Mouse (Mus musculus) layer of hippocampus, postnatal 36 days (tissue): ENCODE data around the gene Pthlh. TPM values are rescaled to one million over a fixed set of nuclear protein-coding genes. Genes with fewer than 3 reads are reported as not detected.
A peak's percentile ranks its signal among the peaks of the same experiment; 100 is the strongest.
"Not testable (repeated sequence)": the region's sequence is repeated elsewhere in the genome, so short reads cannot be mapped to it uniquely, and the experiment has no call there.

Experiments used
- DNase-seq, 2 experiments: peaks; one replicate each; pipeline ENCODE4 v3.0.0; 2022
- total RNA-seq, 2 experiments: library from RNA; stranded (reverse); gene quantifications; 2 replicates each; pipeline ENCODE4 v1.2.3; 2021

Gene Pthlh
- 1 to 10 TPM; 2.7 TPM for total RNA-seq

DNA sequence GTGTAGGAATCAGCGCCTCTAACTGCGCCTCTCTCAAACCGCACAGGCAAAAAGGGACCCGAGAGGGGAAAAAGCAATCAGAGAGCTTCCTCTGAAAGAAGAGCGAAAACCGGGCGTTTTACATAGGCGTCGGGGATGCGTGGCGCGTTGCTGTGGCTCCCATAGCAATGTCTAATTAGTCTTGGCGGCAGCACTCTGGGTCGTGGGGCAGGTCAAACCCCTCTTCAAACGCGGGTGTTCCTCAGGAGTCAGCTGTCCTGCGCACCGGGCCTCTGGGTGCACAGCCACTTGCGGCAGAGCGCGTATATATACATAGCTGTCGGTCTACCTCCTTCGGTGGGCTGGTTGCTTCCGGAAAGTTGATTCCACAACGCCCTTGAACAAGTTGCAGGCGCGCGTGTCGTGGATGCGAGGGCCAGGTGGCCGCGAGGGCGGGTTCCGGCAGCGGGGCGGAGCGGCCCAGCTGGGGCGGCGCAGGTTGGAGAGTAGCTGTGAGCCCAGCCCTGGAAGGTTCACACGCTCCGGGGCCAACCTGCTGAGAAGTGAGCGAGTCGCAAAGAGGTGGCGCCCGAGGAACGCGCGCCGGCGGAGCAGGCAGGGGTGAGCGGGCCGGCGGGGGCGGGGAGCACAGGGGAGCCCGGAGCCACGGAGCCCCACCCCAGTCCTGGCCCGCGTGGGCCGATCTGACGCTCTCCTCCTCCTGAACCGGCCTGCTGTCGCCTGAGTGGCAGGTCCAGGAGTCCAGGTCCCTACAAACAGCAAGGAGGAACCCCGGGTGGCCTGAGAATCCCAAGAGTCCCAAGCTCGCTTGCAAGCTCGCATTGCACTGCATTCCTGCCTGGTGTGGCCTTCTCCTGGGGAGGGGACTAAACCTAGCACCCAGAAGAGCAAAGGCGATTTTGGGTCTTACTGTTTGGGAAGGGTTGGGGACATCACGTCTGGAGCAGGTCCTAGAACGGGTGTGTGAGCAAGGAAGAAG is at the start of gene Pthlh:
Gene Pthlh, minus strand, starts transcription at position 597 of the 979 bp plus-strand sequence.
- DNase-seq = peak; percentile 26 to 31

DNA sequence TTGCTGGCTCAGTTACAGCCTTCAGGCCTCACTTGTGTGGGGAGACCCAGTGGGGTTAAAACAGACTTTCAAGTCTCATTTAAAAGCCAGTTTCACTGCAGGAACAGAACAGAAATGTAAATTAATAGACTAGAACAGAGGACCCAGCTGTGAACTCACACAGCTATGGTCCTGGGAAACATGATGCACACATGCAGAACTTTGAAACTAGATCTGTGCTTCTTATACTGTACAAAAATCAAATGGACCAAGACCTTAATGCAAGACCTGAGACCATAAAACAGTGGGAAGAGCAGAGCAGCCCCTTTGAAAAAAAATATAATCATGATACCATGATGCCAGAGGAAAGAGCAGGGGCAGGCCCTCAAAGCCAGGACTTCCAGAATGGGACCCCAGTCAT is 49.3 kb upstream of the Pthlh start:
- DNase-seq = no peak

DNA sequence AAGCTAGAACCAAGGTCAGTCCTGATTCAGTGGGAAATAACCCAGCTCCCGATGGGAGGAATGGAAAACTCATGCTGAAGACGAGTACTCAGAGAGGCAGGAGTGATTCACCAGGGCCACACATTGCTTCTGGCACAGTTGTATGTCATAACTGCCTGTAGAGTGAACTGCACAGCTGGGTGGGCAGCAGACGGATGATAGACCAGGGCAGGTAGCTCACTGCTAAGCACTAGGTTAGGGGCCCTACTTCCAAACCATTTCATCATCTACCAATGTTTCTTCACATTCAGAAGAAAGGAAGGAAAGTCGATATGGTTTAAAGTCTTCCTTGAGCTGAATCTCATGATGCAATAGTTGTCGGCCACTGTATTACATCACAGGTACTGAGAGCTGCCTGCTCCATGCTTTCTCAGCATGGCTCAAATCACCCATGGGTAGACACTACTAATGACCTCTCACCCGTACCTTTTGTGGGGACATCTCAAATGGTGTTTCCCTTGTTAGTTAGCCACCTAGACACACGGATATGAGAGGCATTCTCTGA is 46.5 kb upstream of the Pthlh start:
- no peak for DNase-seq

DNA sequence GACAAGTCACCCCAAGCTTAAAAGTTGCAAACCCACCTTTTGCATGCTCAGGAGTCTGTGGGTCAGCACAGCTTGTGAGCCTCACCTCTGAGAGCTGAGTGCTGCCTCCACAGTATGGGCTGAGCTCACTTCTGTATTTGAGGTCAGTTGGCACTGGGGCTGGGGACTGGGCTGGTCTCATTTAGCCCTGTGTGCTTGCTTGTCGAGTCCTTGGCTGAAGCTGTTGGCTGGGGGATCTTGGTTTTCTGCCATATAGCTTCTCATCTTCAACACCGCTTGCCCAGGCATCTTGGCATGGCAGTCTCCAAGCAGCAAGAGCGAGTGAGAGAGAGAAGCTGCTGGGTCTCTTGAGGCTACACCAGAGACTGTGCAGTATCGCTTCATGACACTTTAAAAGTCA is 46.1 kb upstream of the Pthlh start:
- DNase-seq = no peak

- not testable (repeated sequence) for DNase-seq
Measured at GRCm38 (mm10) chr6:147304236-147304635, 40.3 kb upstream of the Pthlh start.

DNA sequence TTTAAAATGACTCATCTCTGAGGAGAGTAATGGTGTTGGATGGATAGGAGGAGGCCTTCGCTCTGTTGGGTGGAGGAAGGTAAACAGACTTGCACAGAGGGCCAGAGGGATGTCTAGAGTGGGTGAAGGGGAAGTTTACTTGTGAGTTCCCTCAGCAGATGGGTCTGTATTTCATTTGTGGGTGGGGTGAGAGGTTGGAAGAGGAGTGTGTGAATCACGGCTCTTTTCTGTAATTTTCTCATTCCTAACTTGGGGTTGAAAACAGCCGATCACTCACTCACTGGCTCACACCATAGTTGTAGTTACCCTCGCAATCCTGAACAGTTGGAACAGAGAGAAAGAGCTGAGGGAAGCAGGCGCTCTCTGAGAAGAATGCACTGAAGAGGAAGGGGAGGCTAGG is 35.6 kb upstream of the Pthlh start:
- DNase-seq = no peak

GRCm38 (mm10) chr6:147279309-147279708 is 15.3 kb upstream of the Pthlh start:
- DNase-seq = no peak

DNA sequence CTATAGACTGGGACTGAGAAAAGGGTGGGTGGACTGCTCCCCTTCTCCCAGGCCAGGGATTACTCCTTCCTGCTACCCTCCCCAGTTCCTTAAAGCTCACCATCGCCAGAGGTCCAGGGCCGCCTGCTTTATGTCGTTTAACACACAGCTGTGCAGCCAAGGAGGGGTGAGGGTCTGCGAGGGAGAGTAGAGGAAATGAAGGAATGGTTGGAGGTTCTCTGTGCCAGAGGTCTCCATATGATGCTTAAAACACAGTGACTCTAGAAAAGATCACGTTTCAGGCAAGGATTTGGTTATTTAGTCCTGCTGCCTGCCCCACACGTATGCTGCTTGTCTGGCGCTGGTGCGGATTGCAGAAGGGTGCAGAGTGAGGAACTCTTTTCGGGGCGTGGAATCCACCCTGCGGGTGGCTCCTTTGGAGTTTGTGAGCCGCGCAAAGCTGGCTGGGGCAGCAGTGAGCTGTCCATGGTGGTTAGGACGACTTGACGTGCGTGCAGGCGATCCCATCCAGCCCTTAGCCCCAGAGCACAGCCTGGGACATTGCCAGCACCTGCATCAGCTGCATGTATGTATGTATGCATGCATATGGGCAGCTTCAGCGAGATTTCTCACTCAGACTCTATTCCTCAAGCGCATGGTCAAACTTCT is 4.3 kb upstream of the Pthlh start:
- no peak for DNase-seq

GRCm38 (mm10) chr6:147266466-147266865 is 2.5 kb upstream of the Pthlh start:
- DNase-seq = no peak

DNA sequence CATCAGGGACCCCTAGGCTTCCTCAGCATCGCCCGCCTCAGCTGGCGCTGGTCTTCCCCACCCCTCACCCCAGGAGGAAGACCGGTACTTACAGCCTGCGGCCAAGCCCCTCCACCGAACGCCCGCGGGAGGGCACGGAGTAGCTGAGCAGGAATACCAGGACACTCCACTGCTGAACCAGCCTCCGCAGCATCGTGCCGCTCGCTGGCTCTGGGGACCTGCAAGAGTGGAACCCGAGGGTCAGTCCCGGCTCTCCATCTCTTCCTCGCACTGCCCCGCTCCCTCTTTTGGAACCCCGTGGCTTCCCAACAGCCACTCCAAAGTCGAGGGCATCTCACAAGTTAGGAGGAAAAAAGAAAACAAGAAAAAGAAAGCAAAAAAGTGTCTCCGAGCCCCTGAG is 805 bp downstream of the Pthlh start:
- DNase-seq = no peak

GRCm38 (mm10) chr6:147261616-147262015 is 2.4 kb downstream of the Pthlh start:
- no peak for DNase-seq

- no peak for DNase-seq
Measured at GRCm38 (mm10) chr6:147260766-147261165, 3.2 kb downstream of the Pthlh start.

DNA sequence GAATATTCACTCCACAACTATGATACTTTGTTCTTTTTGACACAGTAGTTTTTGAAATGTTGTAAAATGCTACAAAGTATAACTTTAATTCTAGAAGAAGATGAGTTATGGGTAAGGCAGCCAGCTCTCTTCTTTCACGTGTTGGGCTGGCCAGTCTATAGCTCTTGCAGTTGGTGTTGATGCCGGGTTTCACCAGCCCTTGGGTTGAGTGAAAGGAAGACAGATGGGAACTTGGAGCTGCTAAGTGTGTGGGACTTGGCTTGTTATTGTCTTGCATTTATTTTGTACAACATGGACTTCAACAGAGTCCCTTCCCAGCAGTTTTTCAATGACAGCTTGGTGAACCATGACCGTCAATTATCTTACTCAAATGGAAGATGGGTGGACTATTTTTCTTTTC is 16.2 kb downstream of the Pthlh start:
- no peak for DNase-seq

GRCm38 (mm10) chr6:147244294-147244693 is 19.7 kb downstream of the Pthlh start:
- no peak for DNase-seq

DNA sequence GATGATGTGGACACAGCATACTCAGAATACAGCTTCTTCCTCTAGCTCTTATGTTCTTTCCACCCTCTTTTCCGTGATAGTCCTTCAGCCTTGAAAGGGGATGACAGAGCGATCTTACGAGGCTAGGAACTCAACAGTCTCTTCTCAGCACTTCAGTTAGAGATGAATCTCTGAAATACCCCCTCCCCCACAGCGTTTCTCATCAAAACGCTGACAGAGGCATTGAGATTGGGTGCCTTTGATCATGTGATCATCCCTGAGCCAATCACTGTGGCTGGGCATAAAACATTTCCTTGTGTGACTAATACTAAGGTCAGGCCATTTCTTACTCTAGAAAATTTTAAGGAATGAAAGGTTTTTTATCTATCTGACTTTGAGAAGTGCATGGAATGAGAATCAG is 20.3 kb downstream of the Pthlh start:
- DNase-seq = no peak

DNA sequence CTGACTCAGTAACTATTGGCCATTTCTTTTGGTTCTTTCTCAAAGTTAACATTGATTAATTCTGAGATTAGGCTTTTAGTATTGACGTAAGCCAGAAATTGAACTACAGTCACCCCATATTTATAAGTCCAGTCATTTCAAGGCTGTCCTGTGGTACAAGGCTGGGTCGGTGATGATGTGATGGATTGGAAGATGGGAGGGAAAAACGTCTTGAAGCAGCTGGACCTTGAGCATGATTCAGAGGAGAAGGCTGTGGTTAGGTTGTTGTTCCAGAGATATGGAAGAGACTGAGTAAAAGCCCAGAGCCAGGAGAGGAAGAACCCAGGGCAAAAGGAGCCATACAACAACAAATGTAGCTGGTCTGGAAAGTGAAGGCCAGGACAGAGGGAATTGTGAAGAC is 22.4 kb downstream of the Pthlh start:
- DNase-seq = no peak

- peak; percentile 30 to 41 for DNase-seq
Measured at GRCm38 (mm10) chr6:147240203-147240804, 23.7 kb downstream of the Pthlh start.

- no peak for DNase-seq
Measured at GRCm38 (mm10) chr6:147226696-147227095, 37.3 kb downstream of the Pthlh start.

DNA sequence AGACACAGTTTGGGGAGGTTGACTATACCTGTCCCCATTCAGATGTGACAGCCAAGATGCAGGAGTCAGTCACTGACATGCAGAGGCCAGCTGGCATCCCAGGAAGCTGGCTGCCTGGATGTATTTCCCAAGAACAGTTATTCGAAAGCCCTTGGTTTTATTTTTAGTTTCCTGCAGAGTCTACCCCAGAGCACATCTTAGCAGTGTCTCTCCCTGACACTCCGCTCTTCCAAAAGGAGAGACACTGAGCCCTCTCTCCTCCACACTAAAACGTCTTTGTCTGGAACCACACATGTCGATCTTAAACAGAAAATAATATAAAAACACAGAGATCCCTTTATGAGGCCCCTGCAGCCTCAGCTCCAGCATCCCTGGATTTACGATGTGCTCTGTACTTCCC is 44.9 kb downstream of the Pthlh start:
- no peak for DNase-seq

DNA sequence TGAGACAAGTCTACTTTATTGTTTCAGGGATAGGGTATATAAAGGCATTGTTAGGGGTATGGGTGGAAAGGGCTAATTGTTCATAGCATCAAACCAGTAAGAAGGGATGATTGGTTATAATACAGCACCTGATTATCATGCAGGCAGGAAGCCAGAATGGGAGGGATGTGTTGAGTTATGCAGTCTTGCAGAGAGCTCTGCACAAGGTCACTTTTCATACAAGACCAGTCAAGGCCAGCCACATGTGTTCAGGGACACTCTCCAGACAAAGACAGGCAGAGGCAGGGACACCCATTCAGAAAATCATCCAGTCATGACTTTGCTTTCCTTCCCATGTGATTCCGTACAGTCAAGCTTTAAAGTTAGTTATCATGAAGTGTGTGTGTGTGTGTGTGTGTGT is 47.8 kb downstream of the Pthlh start:
- DNase-seq = no peak

- DNase-seq = no peak
Measured at GRCm38 (mm10) chr6:147207821-147208330, 56.1 kb downstream of the Pthlh start.
